Mouse (Mus musculus): Measurements from ENCODE around the gene Chst14. TPM values are rescaled to one million over a fixed set of nuclear protein-coding genes. Genes with fewer than 3 reads are reported as not detected.

The Chst14 gene
- total and polyA plus RNA-seq, 3 experiments: 7.8 to 10.4 (median 8.2) TPM

DNA sequence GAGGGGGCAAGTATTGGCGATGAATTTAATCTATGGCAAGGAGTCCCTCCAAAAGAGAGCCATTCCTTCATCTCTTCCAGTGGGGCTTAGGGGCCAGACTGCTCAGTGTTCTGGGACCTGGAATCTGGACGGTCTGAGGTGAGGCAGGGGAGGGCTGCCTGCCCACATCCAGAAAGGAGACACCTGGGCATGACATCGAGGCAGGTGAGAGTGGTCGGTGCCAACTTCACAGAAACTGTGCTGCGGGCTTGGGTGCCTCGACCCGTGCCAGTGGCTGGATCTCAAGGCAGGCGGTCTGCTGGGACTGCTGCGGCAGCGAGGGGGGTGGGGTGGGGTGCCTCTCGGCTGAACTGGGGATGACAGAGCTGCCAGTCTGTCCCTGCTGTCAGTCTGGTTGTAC is 28.5 kb upstream of the Chst14 start:
- no peak overlapping the region for H3K27ac ChIP-seq
- DNase-seq: no peak
- no peak overlapping the region for H3K9ac ChIP-seq (ENCODE audit: low read depth, low read length)
- peaks cover 3% of the 10 kb centered on the region for H3K4me1 ChIP-seq (ENCODE audit: control insufficient read depth, insufficient read depth, low read length)
- peaks cover 2% of the 10 kb centered on the region; the same call in 1 of the 2 replicates for H3K27me3 ChIP-seq (ENCODE audit: control insufficient read depth, insufficient read depth, low read length)
- H3K79me2 ChIP-seq (replicated peaks; ENCODE audit: control insufficient read depth, insufficient read depth, low read length): 0 out of 2 replicates have a peak, but pooled peaks cover 4% of the 10 kb centered on the region
- WGBS: 9% methylated on average over 11 of the region's 11 CpGs
- intact Hi-C loops (cut with DNase I): no loop called here
- H3K4me3 ChIP-seq: no peak overlapping the region
- TF ChIP-seq EP300 (IDR thresholded peaks at IDR 0.05; ENCODE audit: insufficient read depth, low read depth, low read length): no peak
- H3K36me3 ChIP-seq (ENCODE audit: control insufficient read depth, insufficient read depth, low read length): no peaks in the 10 kb centered on the region

DNA sequence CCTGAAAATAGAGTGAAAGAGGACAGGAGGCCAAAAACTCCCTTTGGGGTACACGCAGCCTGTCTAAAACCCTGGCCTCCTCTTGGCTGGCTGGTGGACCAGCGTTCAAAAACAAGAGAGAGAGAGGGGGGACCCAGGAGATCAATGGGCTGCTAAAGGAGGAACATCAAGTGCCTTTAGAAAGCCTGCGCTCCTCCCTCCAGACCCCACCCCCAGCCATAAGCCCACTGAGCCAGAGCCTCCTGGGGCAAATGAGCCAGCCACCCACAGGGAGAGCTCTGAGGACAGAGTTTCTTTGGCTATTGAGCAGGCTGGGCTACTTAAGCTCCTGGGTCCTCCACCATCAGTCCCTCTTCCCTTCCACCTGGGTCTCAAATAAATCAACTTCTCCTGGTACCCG is 27.5 kb upstream of the Chst14 start:
- no peak for DNase-seq
- H3K4me3 ChIP-seq: no peak overlapping the region
- TF ChIP-seq EP300 (IDR thresholded peaks at IDR 0.05; ENCODE audit: insufficient read depth, low read depth, low read length) (no peak), POLR2A (IDR thresholded peaks at IDR 0.05; ENCODE audit: insufficient read depth, low read depth, low read length) (no peak), CTCF (IDR thresholded peaks at IDR 0.05) (no peak)
- H3K36me3 ChIP-seq (ENCODE audit: control insufficient read depth, insufficient read depth, low read length): no peaks in the 10 kb centered on the region
- no peak overlapping the region for H3K27ac ChIP-seq
- intact Hi-C loops (cut with DNase I): no loop called here
- no peak overlapping the region for H3K9ac ChIP-seq (ENCODE audit: low read depth, low read length)
- H3K27me3 ChIP-seq (ENCODE audit: control insufficient read depth, insufficient read depth, low read length): peaks cover 2% of the 10 kb centered on the region; the same call in 1 of the 2 replicates
- 0 out of 2 replicates have a peak, but pooled peaks cover 4% of the 10 kb centered on the region for H3K79me2 ChIP-seq (replicated peaks; ENCODE audit: control insufficient read depth, insufficient read depth, low read length)
- peaks cover 10% of the 10 kb centered on the region for H3K4me1 ChIP-seq (ENCODE audit: control insufficient read depth, insufficient read depth, low read length)
- 49% methylated on average over 4 of the region's 4 CpGs for WGBS

- Histone ChIP-seq H3K4me1 (ENCODE audit: control insufficient read depth, insufficient read depth, low read length) (peaks cover 15% of the 10 kb centered on the region), H3K27me3 (ENCODE audit: control insufficient read depth, insufficient read depth, low read length) (peaks cover 2% of the 10 kb centered on the region; the same call in 1 of the 2 replicates), H3K9ac (ENCODE audit: low read depth, low read length) (no peak overlapping the region), H3K4me3 (no peak overlapping the region), H3K36me3 (ENCODE audit: control insufficient read depth, insufficient read depth, low read length) (no peaks in the 10 kb centered on the region), H3K79me2 (replicated peaks; ENCODE audit: control insufficient read depth, insufficient read depth, low read length) (0 out of 2 replicates have a peak, but pooled peaks cover 4% of the 10 kb centered on the region), H3K27ac (no peak overlapping the region)
- DNase-seq: no peak
- TF ChIP-seq POLR2A (IDR thresholded peaks at IDR 0.05; ENCODE audit: insufficient read depth, low read depth, low read length) (no peak), EP300 (IDR thresholded peaks at IDR 0.05; ENCODE audit: insufficient read depth, low read depth, low read length) (no peak), CTCF (IDR thresholded peaks at IDR 0.05) (no peak)
- 41% methylated on average over 7 of the region's 7 CpGs for WGBS
- intact Hi-C loops (cut with DNase I): no loop called here
These were observed 27.0 kb upstream of the Chst14 start for GRCm38 (mm10) chr2:118899306-118899705.

GRCm38 (mm10) chr2:118899981-118900825 is 26.1 kb upstream of the Chst14 start, which contains the start of gene Bahd1:
Bahd1 (plus strand) TSS chr2:118900377.
- Histone ChIP-seq H3K27me3 (ENCODE audit: control insufficient read depth, insufficient read depth, low read length) (peaks cover 2% of the 10 kb centered on the region; the same call in 1 of the 2 replicates), H3K79me2 (replicated peaks; ENCODE audit: control insufficient read depth, insufficient read depth, low read length) (0 out of 2 replicates have a peak, but pooled peaks cover 4% of the 10 kb centered on the region), H3K27ac (peak within 1 kb of the TSS; percentile 40; the same call in 1 of the 2 replicates), H3K4me3 (peak within 1 kb of the TSS; percentile 92), H3K9ac (ENCODE audit: low read depth, low read length) (peak within 1 kb of the TSS; percentile 57), H3K4me1 (ENCODE audit: control insufficient read depth, insufficient read depth, low read length) (peaks cover 16% of the 10 kb centered on the region), H3K36me3 (ENCODE audit: control insufficient read depth, insufficient read depth, low read length) (no peaks in the 10 kb centered on the region)
- intact Hi-C loops (cut with DNase I): no loop called here
- 10% methylated on average over 32 of the region's 32 CpGs for WGBS
- TF ChIP-seq EP300 (IDR thresholded peaks at IDR 0.05; ENCODE audit: insufficient read depth, low read depth, low read length): no peak
- TF ChIP-seq CTCF (IDR thresholded peaks at IDR 0.05): no peak
- TF ChIP-seq POLR2A (IDR thresholded peaks at IDR 0.05; ENCODE audit: insufficient read depth, low read depth, low read length): no peak
- DNase-seq: peak; percentile 48 to 59

- no peaks in the 10 kb centered on the region for H3K36me3 ChIP-seq (ENCODE audit: control insufficient read depth, insufficient read depth, low read length)
- H3K27me3 ChIP-seq (ENCODE audit: control insufficient read depth, insufficient read depth, low read length): peaks cover 2% of the 10 kb centered on the region; the same call in 1 of the 2 replicates
- peak overlapping the region; percentile 92 for H3K4me3 ChIP-seq
- H3K79me2 ChIP-seq (replicated peaks; ENCODE audit: control insufficient read depth, insufficient read depth, low read length): 0 out of 2 replicates have a peak, but pooled peaks cover 4% of the 10 kb centered on the region
- 0% methylated on average over 11 of the region's 11 CpGs for WGBS
- no peak for DNase-seq
- peak overlapping the region; percentile 40; the same call in 1 of the 2 replicates for H3K27ac ChIP-seq
- no peak for TF ChIP-seq POLR2A (IDR thresholded peaks at IDR 0.05; ENCODE audit: insufficient read depth, low read depth, low read length)
- no peak for TF ChIP-seq EP300 (IDR thresholded peaks at IDR 0.05; ENCODE audit: insufficient read depth, low read depth, low read length)
- TF ChIP-seq CTCF (IDR thresholded peaks at IDR 0.05): no peak; the same call in 1 of the 2 replicates
- H3K4me1 ChIP-seq (ENCODE audit: control insufficient read depth, insufficient read depth, low read length): peaks cover 16% of the 10 kb centered on the region
- intact Hi-C loops (cut with DNase I): no loop called here
- peak overlapping the region; percentile 57 for H3K9ac ChIP-seq (ENCODE audit: low read depth, low read length)
These were observed 25.5 kb upstream of the Chst14 start for GRCm38 (mm10) chr2:118900826-118901140.

Data from heart, adult 2 months (tissue).